Comparison of ENCODE assay signal across 13 mouse cellular contexts in the genomic region with DNA sequence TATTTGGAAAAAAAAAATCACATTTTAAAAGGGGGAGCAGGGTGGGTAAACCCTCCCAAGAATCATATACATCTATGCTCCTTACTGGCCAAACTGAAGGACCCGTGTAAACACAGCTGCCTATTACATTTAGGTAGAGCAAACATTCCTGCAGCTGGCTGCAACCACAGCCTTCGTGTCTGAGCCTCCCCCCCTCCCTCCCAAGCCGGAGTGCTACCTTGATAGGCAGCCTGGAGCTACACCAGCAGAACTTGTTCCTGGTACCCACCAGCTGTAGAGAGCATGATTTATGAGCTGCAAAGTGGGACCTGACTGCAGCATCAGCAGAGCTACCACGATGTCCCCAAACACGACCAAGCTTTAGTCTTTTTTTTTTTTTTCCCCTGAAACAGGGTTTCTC. TPM values are rescaled to one million over a fixed set of nuclear protein-coding genes. Genes with fewer than 3 reads are reported as not detected.
DNase-seq lines count a peak whose midpoint lies in the region; ATAC-seq and TF ChIP-seq lines count a peak whose summit lies in the region.
"Had no signal": no experiment of that assay in that cellular context is flagged by ENCODE, and none has a peak within 500 bp of the region (broad histone marks: within the 10 kb centered on the region; RNA-seq: fewer than 3 reads in every experiment).

No protein-coding gene starts in this region.

- H3K9ac ChIP-seq in forebrain, embryonic 11.5 days (ENCODE audit: low read length): no peak overlapping the region
- no peak overlapping the region for H3K9ac ChIP-seq in forebrain, postnatal 0 days
- H3K9ac ChIP-seq in lung, embryonic 14.5 days: no peak overlapping the region
- H3K9ac ChIP-seq in intestine, embryonic 16.5 days (ENCODE audit: low read depth, low read length): no peak overlapping the region
- H3K9ac ChIP-seq in stomach, postnatal 0 days (ENCODE audit: low read length): no peak overlapping the region
- H3K9ac ChIP-seq: embryonic facial prominence, embryonic 15.5 days had no signal

- H3K27me3 ChIP-seq in forebrain, embryonic 11.5 days (ENCODE audit: control insufficient read depth, insufficient read depth, low read length): peaks cover 2% of the 10 kb centered on the region; the same call in 1 of the 2 replicates
- no peaks in the 10 kb centered on the region for H3K27me3 ChIP-seq in forebrain, postnatal 0 days (ENCODE audit: insufficient read depth, low read length)
- H3K27me3 ChIP-seq in lung, embryonic 14.5 days (ENCODE audit: insufficient read depth, low read length): no peaks in the 10 kb centered on the region
- H3K27me3 ChIP-seq in intestine, embryonic 16.5 days (replicated peaks; ENCODE audit: control insufficient read depth, insufficient read depth, low read length): no peaks in the 10 kb centered on the region
- no peaks in the 10 kb centered on the region for H3K27me3 ChIP-seq in stomach, postnatal 0 days (ENCODE audit: control insufficient read depth, insufficient read depth, low read length)
- H3K27me3 ChIP-seq: embryonic facial prominence, embryonic 15.5 days had no signal

- TF ChIP-seq EP300 in stomach, postnatal 0 days (optimal IDR thresholded peaks at IDR 0.05): no peak

- H3K9me3 ChIP-seq in forebrain, embryonic 11.5 days (ENCODE audit: control insufficient read depth, low read length): no peaks in the 10 kb centered on the region
- no peaks in the 10 kb centered on the region for H3K9me3 ChIP-seq in forebrain, postnatal 0 days (ENCODE audit: low read length)
- H3K9me3 ChIP-seq in lung, embryonic 14.5 days (ENCODE audit: low read depth, low read length): no peaks in the 10 kb centered on the region
- H3K9me3 ChIP-seq in intestine, embryonic 16.5 days (ENCODE audit: control insufficient read depth, low read length): no peaks in the 10 kb centered on the region
- H3K9me3 ChIP-seq in stomach, postnatal 0 days (ENCODE audit: control insufficient read depth, low read length): no peaks in the 10 kb centered on the region
- H3K9me3 ChIP-seq: embryonic facial prominence, embryonic 15.5 days had no signal

- no peak overlapping the region for H3K4me2 ChIP-seq in forebrain, embryonic 11.5 days (ENCODE audit: low read depth, low read length, severe bottlenecking)
- no peak overlapping the region for H3K4me2 ChIP-seq in forebrain, postnatal 0 days (ENCODE audit: low read depth)
- H3K4me2 ChIP-seq in lung, embryonic 14.5 days: peak overlapping the region; percentile 33
- no peak overlapping the region for H3K4me2 ChIP-seq in intestine, embryonic 16.5 days (ENCODE audit: low read depth, low read length)
- no peak overlapping the region for H3K4me2 ChIP-seq in stomach, postnatal 0 days (replicated peaks; ENCODE audit: low read depth)
- H3K4me2 ChIP-seq: embryonic facial prominence, embryonic 15.5 days had no signal

- peak; percentile 34 for DNase-seq in forebrain, embryonic 11.5 days (ENCODE audit: low spot score)
- DNase-seq in forebrain, postnatal 0 days: no peak
- DNase-seq in lung, embryonic 14.5 days: peak; percentile 69
- no peak for DNase-seq in lung, adult 2 months
- peak; percentile 76 for DNase-seq in stomach, postnatal 0 days (ENCODE audit: low spot score)
- DNase-seq in cerebellum, postnatal 36 days: no peak
- no peak for DNase-seq in gastrocnemius, adult 18-20 months (ENCODE audit: low spot score)
- DNase-seq: cerebellum, postnatal 10 days; liver; right cerebral cortex, postnatal 14 days had no signal

- peaks cover 2% of the 10 kb centered on the region; the same call in 1 of the 2 replicates for H3K4me1 ChIP-seq in forebrain, embryonic 11.5 days (replicated peaks; ENCODE audit: control insufficient read depth, insufficient read depth, low read length)
- H3K4me1 ChIP-seq in forebrain, postnatal 0 days (ENCODE audit: insufficient read depth): peaks cover 11% of the 10 kb centered on the region
- H3K4me1 ChIP-seq in lung, embryonic 14.5 days (ENCODE audit: insufficient read depth): peaks cover 18% of the 10 kb centered on the region
- H3K4me1 ChIP-seq in lung, adult 2 months (ENCODE audit: control insufficient read depth, insufficient read depth, low read length): peaks cover 2% of the 10 kb centered on the region
- H3K4me1 ChIP-seq in intestine, embryonic 16.5 days (ENCODE audit: control insufficient read depth, insufficient read depth, low read length): peaks cover 13% of the 10 kb centered on the region
- 0 out of 2 replicates have a peak, but pooled peaks cover 2% of the 10 kb centered on the region for H3K4me1 ChIP-seq in stomach, postnatal 0 days (replicated peaks; ENCODE audit: control insufficient read depth, insufficient read depth)

- H3K4me3 ChIP-seq in forebrain, embryonic 11.5 days (ENCODE audit: low read depth, low read length): no peak overlapping the region
- H3K4me3 ChIP-seq in forebrain, postnatal 0 days (ENCODE audit: low read depth, low read length): no peak overlapping the region
- H3K4me3 ChIP-seq in lung, embryonic 14.5 days (ENCODE audit: low read depth, low read length): no peak overlapping the region
- no peak overlapping the region for H3K4me3 ChIP-seq in lung, adult 2 months (replicated peaks; ENCODE audit: extremely low read depth, low read depth, low read length)
- no peak overlapping the region for H3K4me3 ChIP-seq in intestine, embryonic 16.5 days (ENCODE audit: low read length)
- no peak overlapping the region for H3K4me3 ChIP-seq in stomach, postnatal 0 days (ENCODE audit: low read depth, low read length)
- H3K4me3 ChIP-seq: embryonic facial prominence, embryonic 15.5 days had no signal

- no peak overlapping the region for H3K27ac ChIP-seq in forebrain, embryonic 11.5 days (ENCODE audit: low read depth, low read length)
- no peak overlapping the region for H3K27ac ChIP-seq in forebrain, postnatal 0 days (ENCODE audit: low read depth, low read length)
- H3K27ac ChIP-seq in lung, embryonic 14.5 days (ENCODE audit: low read depth): peak overlapping the region; percentile 80
- no peak overlapping the region for H3K27ac ChIP-seq in intestine, embryonic 16.5 days (ENCODE audit: low read length)
- H3K27ac ChIP-seq in stomach, postnatal 0 days (replicated peaks): no peak overlapping the region
- H3K27ac ChIP-seq: embryonic facial prominence, embryonic 15.5 days had no signal

- no peaks in the 10 kb centered on the region for H3K36me3 ChIP-seq in forebrain, embryonic 11.5 days (ENCODE audit: control insufficient read depth, insufficient read depth, low read length)
- no peaks in the 10 kb centered on the region for H3K36me3 ChIP-seq in forebrain, postnatal 0 days (ENCODE audit: insufficient read depth)
- no peaks in the 10 kb centered on the region for H3K36me3 ChIP-seq in lung, embryonic 14.5 days (ENCODE audit: insufficient read depth)
- no peaks in the 10 kb centered on the region for H3K36me3 ChIP-seq in intestine, embryonic 16.5 days (ENCODE audit: control insufficient read depth, insufficient read depth, low read length)
- no peaks in the 10 kb centered on the region for H3K36me3 ChIP-seq in stomach, postnatal 0 days (ENCODE audit: control insufficient read depth, insufficient read depth, low read length)
- H3K36me3 ChIP-seq: embryonic facial prominence, embryonic 15.5 days had no signal

- 71% methylated on average over 5 of the region's 5 CpGs for WGBS in forebrain, embryonic 11.5 days
- WGBS in forebrain, postnatal 0 days: 76% methylated on average over 5 of the region's 5 CpGs
- whole genome bisulfite sequencing in lung, embryonic 14.5 days: 2% methylated on average over 5 of the region's 5 CpGs
- WGBS in lung, adult 2 months: 25% methylated on average over 5 of the region's 5 CpGs
- 7% methylated on average over 5 of the region's 5 CpGs for whole genome bisulfite sequencing in intestine, embryonic 16.5 days
- whole genome bisulfite sequencing in stomach, postnatal 0 days: 18% methylated on average over 5 of the region's 5 CpGs

- no peak for ATAC-seq in forebrain, embryonic 11.5 days (replicated peaks; ENCODE audit: low FRiP score)
- ATAC-seq in forebrain, postnatal 0 days: no peak
- peak; percentile 76 for ATAC-seq in lung, embryonic 14.5 days (ENCODE audit: insufficient read depth)
- peak; percentile 68 for ATAC-seq in intestine, embryonic 16.5 days
- peak; percentile 69 for ATAC-seq in stomach, postnatal 0 days (ENCODE audit: low FRiP score, low TSS enrichment)
- ATAC-seq: forebrain, embryonic 16.5 days had no signal

- no peak for TF ChIP-seq POLR2A in lung, adult 2 months (IDR thresholded peaks at IDR 0.05; ENCODE audit: borderline replicate concordance, extremely low read depth, low read depth, low read length)

- no peak for TF ChIP-seq CTCF in forebrain, postnatal 0 days (IDR thresholded peaks at IDR 0.05; ENCODE audit: low read depth)
- no peak for TF ChIP-seq CTCF in lung, embryonic 14.5 days (IDR thresholded peaks at IDR 0.05; ENCODE audit: low read depth)
- no peak for TF ChIP-seq CTCF in lung, adult 2 months (IDR thresholded peaks at IDR 0.05; ENCODE audit: insufficient read depth, low read length)
- TF ChIP-seq CTCF in stomach, postnatal 0 days (IDR thresholded peaks at IDR 0.05; ENCODE audit: low read depth): no peak

RNA-seq across cellular contexts. Expression of a gene that starts 9.9 kb away (rescaled TPM):
- polyA plus RNA-seq in forebrain, embryonic 11.5 days (2014; fragmentation: Nextera tagmentation; extraction: Ambion mirVana): 15.7 and 16.6 TPM in 2 replicates
- 8.3 and 10.8 TPM in 2 replicates for total RNA-seq in forebrain, postnatal 0 days (2014; rRNA removed)
- polyA plus RNA-seq in forebrain, postnatal 0 days (2015; fragmentation: Nextera tagmentation; extraction: Ambion mirVana): 8.5 and 10.3 TPM in 2 replicates
- polyA plus RNA-seq in lung, embryonic 14.5 days (2014; fragmentation: Nextera tagmentation; extraction: Ambion mirVana): 15.6 TPM in 2 replicates
- 21.0 and 21.8 TPM in 2 replicates for polyA plus RNA-seq in lung, adult 2 months (2012; rRNA removed)
- polyA plus RNA-seq in intestine, embryonic 16.5 days (2015; fragmentation: Nextera tagmentation; extraction: Ambion mirVana): 11.6 and 11.8 TPM in 2 replicates
- 9.8 and 12.5 TPM in 2 replicates for polyA plus RNA-seq in stomach, postnatal 0 days (2015; fragmentation: Nextera tagmentation; extraction: Ambion mirVana)
- 10 to 100 TPM in 1 of 2 experiments, 1 to 10 TPM in 1; 9.5 to 11.3 TPM for total RNA-seq in gastrocnemius, adult 18-20 months (2021)

Comparison
In these comparisons a context has a peak if more than half of its experiments do, and no peak if none do; other contexts are left out.
1. DNase-seq: peak in forebrain, embryonic 11.5 days (single experiment), lung, embryonic 14.5 days (single experiment) and stomach, postnatal 0 days (single experiment); none in forebrain, postnatal 0 days (single experiment), lung, adult 2 months (single experiment), cerebellum, postnatal 36 days (0 of 2) and gastrocnemius, adult 18-20 months (single experiment).
2. ATAC-seq: peak in lung, embryonic 14.5 days (single experiment), intestine, embryonic 16.5 days (single experiment) and stomach, postnatal 0 days (single experiment); none in forebrain, embryonic 11.5 days (single experiment) and forebrain, postnatal 0 days (single experiment).